Mouse (Mus musculus): Measurements from ENCODE around the gene Gm20431. TPM values are rescaled to one million over a fixed set of nuclear protein-coding genes. Genes with fewer than 3 reads are reported as not detected.

The Gm20431 gene
- polyA plus RNA-seq, 1 experiment from 2014 or later, result 7.5 TPM

DNA sequence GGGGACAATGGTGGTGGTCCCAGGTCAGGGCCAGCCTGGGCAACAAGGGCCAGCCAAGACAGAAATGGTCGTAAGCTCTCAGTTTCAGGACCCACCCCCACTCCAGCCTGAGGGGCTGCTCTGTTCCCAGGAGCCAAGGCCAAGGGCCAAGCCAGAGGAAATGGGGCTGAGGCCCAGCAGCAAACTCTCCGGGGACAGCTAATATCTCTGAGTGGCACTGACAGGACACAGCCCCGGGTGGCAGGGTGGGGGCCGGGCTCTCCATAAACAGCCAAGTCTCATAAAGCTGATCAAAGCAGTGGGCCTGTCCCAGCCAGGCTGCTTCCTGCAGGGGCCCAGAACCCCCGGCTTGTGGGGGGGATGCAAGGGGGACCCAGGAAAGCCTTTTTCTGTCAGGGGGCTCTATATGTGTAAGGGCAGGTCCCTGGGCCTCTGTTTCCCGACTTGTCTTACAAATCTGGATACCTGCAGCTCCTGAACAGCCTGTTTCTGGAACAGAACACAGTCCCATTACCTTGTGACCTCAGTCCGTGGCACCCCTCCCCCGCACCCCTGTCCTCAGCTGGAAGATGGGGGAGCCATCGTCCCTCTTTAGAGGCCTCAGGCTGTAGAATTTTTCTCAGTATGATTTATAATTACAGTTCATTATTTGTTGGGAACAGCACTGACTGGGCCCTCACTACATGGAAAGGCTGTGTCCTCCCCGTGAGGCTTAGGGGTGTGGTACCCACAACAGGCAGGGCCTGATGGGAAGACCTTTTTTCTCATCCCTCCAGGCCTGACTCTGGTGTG, 77.9 kb downstream of the Gm20431 start:
- Histone ChIP-seq H3K4me2 (no peak overlapping the region), H3K36me3 (replicated peaks) (no peaks in the 10 kb centered on the region), H3K4me1 (peaks cover 19% of the 10 kb centered on the region; the same call in 1 of the 2 replicates), H3K9me3 (no peaks in the 10 kb centered on the region), H3K27me3 (no peaks in the 10 kb centered on the region), H3K4me3 (replicated peaks) (no peak overlapping the region), H3K9ac (no peak overlapping the region), H3K27ac (0 out of 2 replicates have a peak overlapping the region, but pooled peaks have one; percentile 15)
- WGBS, result 56% methylated on average over 10 of the region's 10 CpGs
- no peak for ATAC-seq (ENCODE audit: low FRiP score)

DNA sequence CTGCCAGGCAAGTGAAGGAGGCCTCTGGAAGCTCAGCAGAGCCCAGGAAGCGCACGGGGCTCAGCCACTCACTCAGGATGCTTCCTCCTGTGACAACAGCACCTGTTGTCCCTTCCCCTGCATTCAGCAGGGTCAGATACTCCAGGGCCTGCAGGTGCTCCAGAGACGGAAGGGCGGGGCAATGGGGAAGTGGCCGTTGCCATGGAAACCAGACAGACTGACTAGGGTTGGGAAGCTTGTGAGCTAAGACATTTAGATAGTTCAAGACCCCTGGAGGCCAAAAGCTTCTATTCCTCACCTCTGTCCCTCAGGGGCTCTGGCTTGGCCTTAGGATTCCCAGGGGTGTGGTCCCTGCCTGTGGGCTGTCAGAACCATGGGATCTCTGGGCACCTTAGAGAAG, 82.8 kb downstream of the Gm20431 start:
- Histone ChIP-seq H3K27ac (no peak overlapping the region), H3K27me3 (no peaks in the 10 kb centered on the region), H3K9me3 (no peaks in the 10 kb centered on the region), H3K9ac (no peak overlapping the region), H3K4me3 (replicated peaks) (no peak overlapping the region), H3K4me2 (no peak overlapping the region), H3K4me1 (peaks cover 12% of the 10 kb centered on the region; the same call in 1 of the 2 replicates), H3K36me3 (replicated peaks) (no peaks in the 10 kb centered on the region)
- ATAC-seq (ENCODE audit: low FRiP score), result no peak
- WGBS, result 44% methylated on average over 5 of the region's 5 CpGs

DNA sequence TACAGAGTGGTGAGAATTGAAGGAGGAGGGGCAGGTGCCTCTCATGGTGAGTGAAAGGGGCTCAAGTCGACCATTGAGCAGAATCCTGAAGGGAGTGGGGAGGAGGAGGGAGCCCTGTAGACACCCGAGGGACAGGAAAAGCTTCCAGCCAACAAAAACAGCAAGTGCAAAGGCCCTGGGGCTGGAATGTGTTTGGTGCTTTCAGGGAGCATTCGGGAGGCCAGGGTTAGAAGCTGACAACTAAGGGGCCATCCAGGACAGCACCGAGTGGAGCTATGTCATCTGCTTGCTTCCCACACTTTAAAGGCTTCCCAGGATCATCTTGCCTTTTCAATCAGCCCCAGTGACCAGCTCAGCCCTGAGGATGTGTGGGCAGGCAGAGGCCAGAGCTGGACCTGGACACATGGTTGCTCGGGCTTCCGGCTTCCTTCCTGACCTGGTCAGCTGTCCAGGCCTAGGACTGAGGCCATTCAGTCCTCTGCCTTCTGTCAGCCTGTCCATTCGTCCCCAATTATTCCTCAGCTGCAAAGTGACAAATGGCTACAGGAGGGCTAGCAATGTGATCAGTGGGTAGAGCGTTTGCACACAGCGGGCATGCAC, 84.0 kb downstream of the Gm20431 start:
- peaks cover 6% of the 10 kb centered on the region; the same call in 1 of the 2 replicates for H3K4me1 ChIP-seq
- no peaks in the 10 kb centered on the region for H3K36me3 ChIP-seq (replicated peaks)
- no peak for ATAC-seq (ENCODE audit: low FRiP score)
- no peak overlapping the region for H3K9ac ChIP-seq
- WGBS, result 65% methylated on average over 9 of the region's 9 CpGs
- no peaks in the 10 kb centered on the region for H3K27me3 ChIP-seq
- no peak overlapping the region for H3K4me2 ChIP-seq
- H3K27ac ChIP-seq, result no peak overlapping the region
- H3K9me3 ChIP-seq, result no peaks in the 10 kb centered on the region
- no peak overlapping the region for H3K4me3 ChIP-seq (replicated peaks)

DNA sequence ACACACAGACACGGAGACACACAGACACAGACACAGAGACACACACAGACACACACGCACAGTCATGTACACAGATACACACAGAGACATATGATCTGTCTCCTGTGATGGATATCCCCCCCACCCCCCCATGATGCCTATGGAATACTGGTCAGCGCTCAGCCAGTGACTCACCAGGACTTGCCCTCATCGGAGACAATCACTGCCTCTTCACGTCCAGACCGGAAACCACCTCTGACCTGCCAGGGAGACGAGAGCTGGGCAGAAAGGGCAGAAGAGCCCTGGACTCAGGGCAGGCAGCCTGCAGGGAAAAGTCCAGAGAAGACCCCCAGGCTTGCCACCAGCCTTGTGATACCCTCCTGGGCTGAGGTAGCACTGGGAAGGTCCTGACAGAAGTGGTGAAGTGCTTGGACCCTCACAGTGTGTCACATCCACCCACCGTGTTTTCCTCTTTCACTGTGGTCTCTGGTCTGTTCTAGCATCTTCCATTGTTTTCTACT, 85.1 kb downstream of the Gm20431 start:
- Histone ChIP-seq H3K4me2 (no peak overlapping the region), H3K9me3 (no peaks in the 10 kb centered on the region), H3K9ac (no peak overlapping the region), H3K36me3 (replicated peaks) (no peaks in the 10 kb centered on the region), H3K27me3 (no peaks in the 10 kb centered on the region), H3K4me1 (peaks cover 6% of the 10 kb centered on the region; the same call in 1 of the 2 replicates), H3K27ac (no peak overlapping the region), H3K4me3 (replicated peaks) (no peak overlapping the region)
- 86% methylated on average over 8 of the region's 8 CpGs for WGBS
- no peak for ATAC-seq (ENCODE audit: low FRiP score)

DNA sequence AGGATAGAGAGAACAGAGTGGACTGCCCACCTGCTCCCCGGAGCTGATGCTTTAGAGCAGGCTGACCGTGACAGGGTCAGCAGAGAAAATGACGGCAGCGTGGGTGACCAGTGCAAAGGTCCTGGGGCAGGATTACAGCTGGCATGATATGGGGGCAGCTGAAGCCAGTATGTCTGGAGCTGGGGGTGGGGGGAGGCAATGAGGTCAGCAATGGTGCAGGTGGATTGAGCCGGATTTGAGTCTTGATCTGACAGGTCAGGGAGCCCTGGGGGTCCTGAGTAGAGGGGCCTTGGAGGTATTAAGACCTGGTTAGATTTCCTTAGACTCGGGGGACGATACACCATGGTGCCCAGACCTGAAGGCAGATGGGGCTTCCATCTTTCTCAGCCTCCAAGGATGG, 85.7 kb downstream of the Gm20431 start:
- H3K27ac ChIP-seq, result no peak overlapping the region
- H3K9me3 ChIP-seq, result no peaks in the 10 kb centered on the region
- H3K9ac ChIP-seq, result no peak overlapping the region
- H3K4me1 ChIP-seq, result peaks cover 6% of the 10 kb centered on the region; the same call in 1 of the 2 replicates
- no peaks in the 10 kb centered on the region for H3K27me3 ChIP-seq
- H3K4me2 ChIP-seq, result no peak overlapping the region
- no peaks in the 10 kb centered on the region for H3K36me3 ChIP-seq (replicated peaks)
- 88% methylated on average over 7 of the region's 7 CpGs for WGBS
- ATAC-seq (ENCODE audit: low FRiP score), result no peak
- H3K4me3 ChIP-seq (replicated peaks), result no peak overlapping the region

DNA sequence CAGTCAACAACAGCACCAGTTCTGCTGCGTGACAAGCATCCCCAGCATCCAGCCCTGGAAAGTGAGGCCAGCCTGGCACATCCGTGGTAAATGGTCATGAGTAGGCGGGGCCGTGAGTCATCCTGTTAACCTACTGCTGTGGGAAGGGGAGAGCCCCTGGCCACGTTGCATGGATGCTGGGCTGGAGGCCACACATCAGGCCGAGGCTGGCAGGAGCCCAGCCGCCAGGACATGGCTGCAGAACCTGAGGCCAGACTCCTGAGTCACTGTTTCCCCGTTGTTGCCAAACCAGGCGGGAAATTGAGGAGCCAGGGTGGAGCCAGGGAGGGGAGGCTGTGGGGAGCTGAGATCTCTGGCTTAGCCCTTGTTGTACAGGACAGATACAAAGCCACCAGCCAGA, 86.5 kb downstream of the Gm20431 start:
- no peak for ATAC-seq (ENCODE audit: low FRiP score)
- no peak overlapping the region for H3K4me3 ChIP-seq (replicated peaks)
- H3K9me3 ChIP-seq, result no peaks in the 10 kb centered on the region
- no peak overlapping the region for H3K4me2 ChIP-seq
- H3K27ac ChIP-seq, result no peak overlapping the region
- no peaks in the 10 kb centered on the region for H3K27me3 ChIP-seq
- no peaks in the 10 kb centered on the region for H3K36me3 ChIP-seq (replicated peaks)
- H3K4me1 ChIP-seq, result peaks cover 6% of the 10 kb centered on the region; the same call in 1 of the 2 replicates
- 63% methylated on average over 9 of the region's 9 CpGs for WGBS
- no peak overlapping the region for H3K9ac ChIP-seq

DNA sequence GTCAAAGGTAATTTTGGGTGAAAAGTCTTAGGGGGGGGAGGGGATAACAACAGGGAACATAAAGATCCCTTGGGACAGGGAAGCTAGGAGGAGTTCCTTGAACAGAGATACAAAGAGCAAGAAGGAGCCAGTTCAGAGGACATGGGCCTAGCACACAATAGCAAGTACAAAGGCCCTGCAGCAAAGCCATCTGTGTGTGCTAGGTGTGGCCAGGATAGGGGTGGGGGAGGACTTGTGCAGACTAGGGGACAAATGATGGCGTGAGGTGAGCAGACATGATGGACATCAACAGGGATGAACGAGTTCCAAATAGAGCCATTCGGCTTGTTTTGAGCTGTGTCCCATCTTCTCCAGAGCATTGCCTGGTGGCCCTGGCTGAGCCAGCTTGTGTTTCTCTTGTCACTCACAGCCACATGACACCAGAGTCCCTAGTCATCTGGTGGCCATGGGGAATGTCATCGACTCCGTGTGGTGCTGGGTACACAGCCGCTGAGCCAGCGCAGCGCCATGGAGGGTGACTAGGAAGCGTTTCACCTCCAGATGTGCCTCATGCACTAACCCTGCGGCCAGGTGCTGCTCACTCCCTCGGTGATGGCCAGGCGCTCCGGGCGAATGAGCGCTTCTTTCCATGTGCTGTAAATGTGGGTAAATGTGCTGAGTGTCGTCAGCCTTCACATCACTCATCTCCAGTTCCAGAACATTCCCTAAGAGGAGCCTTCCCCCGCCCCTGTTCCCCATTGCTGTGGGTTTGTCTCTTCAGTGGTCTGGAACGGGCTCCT, 89.7 kb downstream of the Gm20431 start:
- WGBS, result 90% methylated on average over 18 of the region's 18 CpGs
- no peaks in the 10 kb centered on the region for H3K27me3 ChIP-seq
- H3K36me3 ChIP-seq (replicated peaks), result no peaks in the 10 kb centered on the region
- no peak overlapping the region for H3K9ac ChIP-seq
- no peaks in the 10 kb centered on the region for H3K9me3 ChIP-seq
- H3K27ac ChIP-seq, result no peak overlapping the region
- no peak for ATAC-seq (ENCODE audit: low FRiP score)
- H3K4me1 ChIP-seq, result no peaks in the 10 kb centered on the region
- no peak overlapping the region for H3K4me3 ChIP-seq (replicated peaks)
- no peak overlapping the region for H3K4me2 ChIP-seq

DNA sequence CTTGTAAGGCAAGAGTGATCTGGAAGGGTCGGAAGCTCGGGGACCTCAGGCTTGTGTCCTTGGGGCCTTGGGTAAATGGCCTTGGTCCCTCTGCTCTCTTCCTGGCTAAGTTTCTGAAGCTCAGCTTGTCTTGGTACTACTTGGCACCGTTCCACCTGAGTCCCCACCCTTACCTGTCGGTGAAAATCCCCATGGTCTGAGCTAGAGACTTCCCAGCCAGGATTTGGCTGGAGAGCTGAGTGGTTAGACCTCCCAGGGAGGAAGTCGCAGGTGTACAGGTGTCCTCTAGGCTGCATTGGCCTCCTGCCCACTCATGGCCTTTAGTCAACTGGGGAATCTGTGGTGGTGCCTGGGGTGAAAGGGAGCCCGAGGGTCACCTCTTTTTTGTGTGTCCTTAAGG, 90.5 kb downstream of the Gm20431 start:
- no peak for ATAC-seq (ENCODE audit: low FRiP score)
- no peaks in the 10 kb centered on the region for H3K9me3 ChIP-seq
- H3K27me3 ChIP-seq, result no peaks in the 10 kb centered on the region
- 92% methylated on average over 6 of the region's 6 CpGs for WGBS
- H3K4me2 ChIP-seq, result no peak overlapping the region
- no peak overlapping the region for H3K9ac ChIP-seq
- no peak overlapping the region for H3K4me3 ChIP-seq (replicated peaks)
- H3K27ac ChIP-seq, result no peak overlapping the region
- H3K4me1 ChIP-seq, result peaks cover 2% of the 10 kb centered on the region
- H3K36me3 ChIP-seq (replicated peaks), result no peaks in the 10 kb centered on the region

DNA sequence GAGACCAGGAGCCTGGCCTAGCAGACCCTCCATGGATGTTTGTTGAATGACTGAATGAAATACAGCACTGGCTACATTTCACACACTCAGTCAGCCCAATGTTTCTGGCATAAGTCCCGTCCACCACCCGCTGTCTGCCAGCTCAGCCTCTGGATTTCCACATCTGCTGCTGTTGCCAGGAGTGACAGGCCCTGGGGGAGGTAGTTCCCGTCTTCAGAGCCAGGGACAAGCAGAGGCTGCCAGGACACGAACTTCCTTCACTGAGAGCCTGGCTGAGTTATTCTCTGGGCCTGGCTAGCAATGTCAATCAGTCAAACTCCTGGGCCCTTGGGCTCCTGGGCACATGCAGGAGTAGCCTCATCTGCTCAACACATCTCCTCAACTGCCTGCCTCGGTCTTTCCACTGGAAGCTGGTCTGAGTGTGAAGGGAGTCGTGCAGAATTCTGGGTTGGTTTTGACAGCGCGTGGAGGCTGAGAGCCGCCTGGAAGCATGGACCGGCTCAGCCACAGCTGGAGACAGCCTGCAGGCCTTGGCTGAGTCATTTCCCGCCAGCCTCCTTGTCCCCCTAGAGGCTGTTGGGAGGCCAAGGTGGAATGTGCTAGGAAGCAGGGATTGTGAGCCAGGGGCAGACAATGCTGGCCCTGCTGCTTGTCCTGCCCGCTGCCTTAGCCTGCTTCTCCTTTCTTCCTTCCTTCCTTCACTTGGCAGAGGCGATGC, 91.2 kb downstream of the Gm20431 start:
- Histone ChIP-seq H3K27me3 (no peaks in the 10 kb centered on the region), H3K36me3 (replicated peaks) (no peaks in the 10 kb centered on the region), H3K4me1 (peaks cover 9% of the 10 kb centered on the region), H3K27ac (no peak overlapping the region), H3K4me3 (replicated peaks) (no peak overlapping the region), H3K9me3 (no peaks in the 10 kb centered on the region), H3K4me2 (no peak overlapping the region), H3K9ac (no peak overlapping the region)
- ATAC-seq (ENCODE audit: low FRiP score), result no peak
- 76% methylated on average over 13 of the region's 13 CpGs for WGBS

DNA sequence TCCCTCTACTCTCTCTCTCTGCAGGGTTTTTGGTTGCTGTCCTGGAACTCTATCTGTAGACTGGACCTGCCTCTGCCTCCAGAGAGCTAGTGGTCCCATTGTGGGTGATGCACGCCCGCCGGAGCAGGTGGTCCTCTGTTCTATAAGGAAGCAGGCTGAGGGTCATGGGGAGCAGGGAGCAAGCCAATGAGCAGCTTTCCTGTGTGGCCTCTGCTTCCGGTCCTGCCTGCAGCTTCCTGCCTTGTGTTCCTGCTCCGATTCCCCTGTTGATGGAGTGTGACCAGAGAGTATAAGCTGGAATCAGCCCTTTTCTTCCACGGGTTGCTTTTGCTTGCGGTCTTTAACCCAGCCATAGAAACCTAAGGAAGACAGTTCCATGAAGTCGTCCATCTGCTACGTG, 93.2 kb downstream of the Gm20431 start:
- H3K4me3 ChIP-seq (replicated peaks), result no peak overlapping the region
- H3K36me3 ChIP-seq (replicated peaks), result no peaks in the 10 kb centered on the region
- ATAC-seq (ENCODE audit: low FRiP score), result no peak
- peaks cover 24% of the 10 kb centered on the region for H3K4me1 ChIP-seq
- no peaks in the 10 kb centered on the region; the same call in 1 of the 2 replicates for H3K27me3 ChIP-seq
- WGBS, result 86% methylated on average over 9 of the region's 9 CpGs
- no peaks in the 10 kb centered on the region for H3K9me3 ChIP-seq
- no peak overlapping the region for H3K9ac ChIP-seq
- H3K4me2 ChIP-seq, result no peak overlapping the region
- H3K27ac ChIP-seq, result no peak overlapping the region

DNA sequence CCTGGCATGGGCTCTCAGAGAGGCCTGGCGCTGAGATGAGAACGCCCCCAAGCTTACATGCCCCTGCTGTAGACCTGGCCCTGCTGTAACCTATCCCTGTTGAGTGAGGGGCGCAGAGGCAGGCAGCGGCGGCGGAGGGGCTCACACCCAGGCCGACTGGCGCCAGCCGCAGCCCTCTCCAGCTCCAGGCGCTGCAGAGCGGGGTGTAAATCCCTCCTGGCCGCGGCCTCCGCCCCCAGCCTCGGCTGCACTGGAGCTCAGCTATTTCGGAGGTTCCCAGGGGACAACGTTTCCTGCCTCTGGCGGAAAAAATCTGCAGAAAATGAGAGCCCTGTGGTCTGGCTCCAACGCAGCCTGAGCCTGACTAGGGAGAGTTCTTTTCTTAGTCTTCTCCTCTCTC, 95.6 kb downstream of the Gm20431 start:
- Histone ChIP-seq H3K4me1 (peaks cover 24% of the 10 kb centered on the region), H3K27ac (peak overlapping the region; percentile 59; the same call in 1 of the 2 replicates), H3K9me3 (no peaks in the 10 kb centered on the region), H3K9ac (peak overlapping the region; percentile 29; the same call in 1 of the 2 replicates), H3K36me3 (replicated peaks) (no peaks in the 10 kb centered on the region), H3K27me3 (peaks cover 5% of the 10 kb centered on the region; the same call in 1 of the 2 replicates), H3K4me2 (no peak overlapping the region), H3K4me3 (replicated peaks) (no peak overlapping the region)
- WGBS, result 28% methylated on average over 19 of the region's 19 CpGs
- ATAC-seq (ENCODE audit: low FRiP score), result no peak

DNA sequence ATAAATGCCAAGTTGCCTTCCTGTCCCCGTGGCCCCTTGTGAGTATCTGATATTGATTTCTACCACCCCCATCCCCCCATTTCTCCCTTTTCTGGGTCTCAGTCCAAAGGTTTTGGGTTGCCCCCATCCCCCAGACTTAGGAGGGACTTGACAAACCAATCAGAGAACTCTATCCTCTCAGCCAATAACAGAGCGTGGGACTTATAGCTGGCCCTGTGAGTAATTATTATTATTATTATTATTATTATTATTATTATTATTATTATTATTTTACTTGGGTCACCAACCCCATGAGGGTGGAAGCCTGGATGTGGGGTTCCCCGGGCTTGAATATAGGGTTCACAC, 96.0 kb downstream of the Gm20431 start:
- Histone ChIP-seq H3K4me1 (peaks cover 25% of the 10 kb centered on the region), H3K4me3 (replicated peaks) (no peak overlapping the region), H3K27me3 (peaks cover 8% of the 10 kb centered on the region; the same call in 1 of the 2 replicates), H3K9me3 (no peaks in the 10 kb centered on the region), H3K9ac (no peak overlapping the region), H3K4me2 (no peak overlapping the region), H3K27ac (no peak overlapping the region), H3K36me3 (replicated peaks) (no peaks in the 10 kb centered on the region)
- WGBS, result 90% methylated on average over 3 of the region's 3 CpGs
- ATAC-seq (ENCODE audit: low FRiP score), result no peak
